Mouse (Mus musculus) kidney, embryonic 16.5 days (tissue): ENCODE measurements around the gene Cmtr1. TPM values are rescaled to one million over a fixed set of nuclear protein-coding genes. Genes with fewer than 3 reads are reported as not detected.

Experiments used
- ATAC-seq: fragments of 200-750 bp; cut with Nextera tagmentation; 2 replicates; pipeline ENCODE4 v1.8.0; 2017; ENCODE audit warnings: moderate TSS enrichment; ENCODE audit not compliant: low FRiP score, low TSS enrichment
- H3K27ac ChIP-seq: fragments of 300-500 bp; sonication (generic); 2 replicates; pipeline ENCODE4 v1.5.1; 2014; ENCODE audit warnings: low read length
- H3K27me3 ChIP-seq: fragments of 300-500 bp; sonication (generic); 2 replicates; pipeline ENCODE4 v1.6.1; 2014; ENCODE audit warnings: low read length, control low read depth, mixed read lengths; ENCODE audit not compliant: insufficient read depth
- H3K36me3 ChIP-seq: fragments of 300-500 bp; sonication (generic); 2 replicates; pipeline ENCODE4 v1.6.1; 2014; ENCODE audit warnings: low read length, control low read depth, mixed read lengths; ENCODE audit not compliant: insufficient read depth
- H3K4me1 ChIP-seq: fragments of 300-500 bp; sonication (generic); 2 replicates; pipeline ENCODE4 v1.6.1; 2014; ENCODE audit warnings: low read length, control low read depth, mixed read lengths; ENCODE audit not compliant: insufficient read depth
- H3K4me2 ChIP-seq: fragments of 300-500 bp; sonication (generic); replicated peaks from 2 replicates; pipeline ENCODE4 v1.6.1; 2014; ENCODE audit warnings: low read depth, low read length
- H3K4me3 ChIP-seq: fragments of 300-500 bp; sonication (generic); 2 replicates; pipeline ENCODE4 v1.5.1; 2014; ENCODE audit warnings: mild to moderate bottlenecking, low read length
- H3K9ac ChIP-seq: fragments of 300-500 bp; sonication (generic); replicated peaks from 2 replicates; pipeline ENCODE4 v1.6.1; 2014; ENCODE audit warnings: low read length
- H3K9me3 ChIP-seq: fragments of 300-500 bp; sonication (generic); 2 replicates; pipeline ENCODE4 v1.6.1; 2016; ENCODE audit warnings: low read length, control low read depth
- WGBS: fragments of 180-500 bp; shearing (Covaris S2); extraction: QIAGEN DNeasy Blood & Tissue Kit; methylation state at CpG from one replicate; pipeline ENCODE4 v1.1.7; 2014; 5-methylcytosine and 5-hydroxymethylcytosine counted together
- polyA plus RNA-seq: library from polyadenylated mRNA; unstranded; fragments of >200 nt; fragmentation: Nextera tagmentation; extraction: Ambion mirVana; gene quantifications from 2 replicates; pipeline ENCODE4 v1.2.1, GENCODE M21; 2015

Cmtr1 gene
- polyA plus RNA-seq, 1 experiment from 2014 or later = 116 TPM

- Histone ChIP-seq H3K9ac (no peak overlapping the region), H3K27ac (no peak overlapping the region), H3K4me1 (no peaks in the 10 kb centered on the region), H3K27me3 (no peaks in the 10 kb centered on the region), H3K4me3 (no peak overlapping the region), H3K9me3 (no peaks in the 10 kb centered on the region; the same call in 1 of the 2 replicates), H3K36me3 (no peaks in the 10 kb centered on the region), H3K4me2 (no peak overlapping the region)
- ATAC-seq = no peak
- 82% methylated on average over 6 of the region's 6 CpGs for WGBS
Measured at GRCm38 (mm10) chr17:29724610-29725009, 64.2 kb downstream of the Cmtr1 start.

DNA sequence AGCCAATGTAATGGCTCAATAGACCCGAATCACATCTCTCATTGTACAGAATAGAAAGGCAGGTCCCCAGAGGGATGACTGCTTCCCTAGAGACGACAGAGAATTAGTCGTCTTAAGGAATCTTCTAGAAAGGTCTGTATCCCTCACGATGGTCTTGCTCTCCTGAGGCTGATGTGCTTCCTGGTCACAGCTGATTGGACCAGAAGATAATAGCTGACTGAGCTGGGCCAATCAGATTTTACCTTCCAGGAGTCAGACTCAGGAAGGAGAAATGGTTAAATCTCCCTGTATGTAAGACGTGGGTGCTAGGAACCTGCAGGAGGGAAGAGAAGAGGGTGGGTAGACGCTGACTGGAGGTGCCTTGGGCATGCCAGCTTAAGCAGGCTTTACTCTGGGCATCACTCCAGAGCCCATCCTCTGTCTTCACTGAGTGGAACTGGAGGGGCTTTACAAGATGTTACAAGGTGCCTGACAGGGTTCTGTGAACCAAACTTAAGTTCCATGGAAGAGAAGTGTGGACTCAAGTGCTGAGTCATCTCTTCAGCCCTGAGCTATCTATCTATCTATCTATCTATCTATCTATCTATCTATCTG is 64.7 kb downstream of the Cmtr1 start:
- no peaks in the 10 kb centered on the region; the same call in 1 of the 2 replicates for H3K9me3 ChIP-seq
- H3K4me1 ChIP-seq = no peaks in the 10 kb centered on the region
- no peak overlapping the region for H3K4me3 ChIP-seq
- no peak overlapping the region for H3K27ac ChIP-seq
- H3K4me2 ChIP-seq = no peak overlapping the region
- 73% methylated on average over 6 of the region's 6 CpGs for WGBS
- ATAC-seq = no peak
- no peaks in the 10 kb centered on the region for H3K36me3 ChIP-seq
- no peak overlapping the region for H3K9ac ChIP-seq
- H3K27me3 ChIP-seq = no peaks in the 10 kb centered on the region

- Histone ChIP-seq H3K4me3 (no peak overlapping the region), H3K4me1 (no peaks in the 10 kb centered on the region), H3K27me3 (no peaks in the 10 kb centered on the region), H3K36me3 (no peaks in the 10 kb centered on the region), H3K4me2 (no peak overlapping the region), H3K27ac (no peak overlapping the region), H3K9ac (no peak overlapping the region), H3K9me3 (no peaks in the 10 kb centered on the region)
- WGBS = 61% methylated on average over 8 of the region's 8 CpGs
- no peak for ATAC-seq
Measured at GRCm38 (mm10) chr17:29728082-29728481, 67.7 kb downstream of the Cmtr1 start.

DNA sequence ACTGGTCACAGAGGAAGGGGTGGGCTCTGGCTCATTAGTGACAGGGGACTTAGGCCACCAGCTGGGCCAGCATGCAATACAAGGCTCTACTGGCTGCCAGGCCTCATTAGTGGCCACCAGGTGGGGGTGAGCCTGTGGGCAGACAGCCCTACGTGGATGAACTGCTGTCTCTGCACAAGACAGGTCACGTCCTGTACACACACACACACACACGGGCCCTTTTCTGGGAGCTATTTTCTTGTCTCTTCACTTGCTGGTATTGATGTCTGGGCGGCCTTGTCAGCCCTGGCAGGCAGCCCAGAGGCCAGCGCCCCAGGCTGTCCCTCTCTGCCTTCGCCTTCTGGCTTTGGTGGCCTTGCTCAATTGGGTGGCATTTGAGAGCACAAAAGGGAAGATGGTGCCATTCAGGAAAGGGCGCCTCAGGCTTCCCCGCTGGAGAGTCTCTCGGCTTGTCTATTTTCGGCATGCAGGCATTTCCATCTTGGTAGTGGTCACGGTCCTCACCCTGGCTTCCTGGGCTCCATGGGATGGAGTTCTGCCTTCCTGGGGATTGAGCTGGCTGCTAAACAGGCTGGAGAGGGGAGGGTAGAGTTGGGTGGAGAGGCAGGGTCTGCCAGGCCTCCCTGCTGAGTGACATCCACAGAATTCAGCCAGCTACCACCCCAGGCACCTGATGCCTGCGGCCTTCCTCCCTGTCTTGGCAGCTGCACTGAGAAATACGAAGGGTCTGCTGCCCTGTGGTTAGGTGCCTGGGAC is 70.3 kb downstream of the Cmtr1 start:
- 0 out of 2 replicates have a peak, but pooled peaks cover 2% of the 10 kb centered on the region for H3K9me3 ChIP-seq
- no peaks in the 10 kb centered on the region for H3K27me3 ChIP-seq
- H3K4me3 ChIP-seq = no peak overlapping the region
- H3K4me2 ChIP-seq = no peak overlapping the region
- no peak overlapping the region for H3K9ac ChIP-seq
- no peak overlapping the region for H3K27ac ChIP-seq
- H3K36me3 ChIP-seq = no peaks in the 10 kb centered on the region
- WGBS = 70% methylated on average over 13 of the region's 13 CpGs
- peaks cover under 1% of the 10 kb centered on the region; the same call in 1 of the 2 replicates for H3K4me1 ChIP-seq
- no peak for ATAC-seq

GRCm38 (mm10) chr17:29731266-29731952 is 71.0 kb downstream of the Cmtr1 start:
- Histone ChIP-seq H3K27ac (no peak overlapping the region), H3K9me3 (0 out of 2 replicates have a peak, but pooled peaks cover 2% of the 10 kb centered on the region), H3K27me3 (no peaks in the 10 kb centered on the region), H3K9ac (no peak overlapping the region), H3K4me2 (no peak overlapping the region), H3K4me3 (no peak overlapping the region), H3K36me3 (no peaks in the 10 kb centered on the region), H3K4me1 (peaks cover 8% of the 10 kb centered on the region)
- WGBS = 59% methylated on average over 12 of the region's 12 CpGs
- no peak for ATAC-seq

GRCm38 (mm10) chr17:29731953-29732325 is 71.5 kb downstream of the Cmtr1 start:
- Histone ChIP-seq H3K4me1 (peaks cover 11% of the 10 kb centered on the region), H3K9ac (no peak overlapping the region), H3K4me3 (no peak overlapping the region), H3K36me3 (no peaks in the 10 kb centered on the region), H3K4me2 (no peak overlapping the region), H3K27me3 (no peaks in the 10 kb centered on the region), H3K9me3 (0 out of 2 replicates have a peak, but pooled peaks cover 2% of the 10 kb centered on the region), H3K27ac (no peak overlapping the region)
- ATAC-seq = no peak
- WGBS = 61% methylated on average over 6 of the region's 6 CpGs

- ATAC-seq = no peak
- peaks cover 11% of the 10 kb centered on the region for H3K4me1 ChIP-seq
- H3K27me3 ChIP-seq = no peaks in the 10 kb centered on the region
- 82% methylated on average over 2 of the region's 2 CpGs for WGBS
- H3K27ac ChIP-seq = no peak overlapping the region
- no peak overlapping the region for H3K4me3 ChIP-seq
- H3K36me3 ChIP-seq = no peaks in the 10 kb centered on the region
- 0 out of 2 replicates have a peak, but pooled peaks cover 2% of the 10 kb centered on the region for H3K9me3 ChIP-seq
- H3K9ac ChIP-seq = no peak overlapping the region
- H3K4me2 ChIP-seq = no peak overlapping the region
Measured at GRCm38 (mm10) chr17:29732522-29732921, 72.1 kb downstream of the Cmtr1 start.

GRCm38 (mm10) chr17:29736448-29737014 is 76.1 kb downstream of the Cmtr1 start:
- Histone ChIP-seq H3K4me1 (peaks cover 22% of the 10 kb centered on the region), H3K9me3 (0 out of 2 replicates have a peak, but pooled peaks cover 2% of the 10 kb centered on the region), H3K4me2 (no peak overlapping the region), H3K36me3 (no peaks in the 10 kb centered on the region), H3K27ac (no peak overlapping the region), H3K4me3 (no peak overlapping the region), H3K9ac (no peak overlapping the region), H3K27me3 (peaks cover 3% of the 10 kb centered on the region; the same call in 1 of the 2 replicates)
- ATAC-seq = peak; percentile 47; the same call in 1 of the 2 replicates
- 24% methylated on average over 15 of the region's 15 CpGs for WGBS

DNA sequence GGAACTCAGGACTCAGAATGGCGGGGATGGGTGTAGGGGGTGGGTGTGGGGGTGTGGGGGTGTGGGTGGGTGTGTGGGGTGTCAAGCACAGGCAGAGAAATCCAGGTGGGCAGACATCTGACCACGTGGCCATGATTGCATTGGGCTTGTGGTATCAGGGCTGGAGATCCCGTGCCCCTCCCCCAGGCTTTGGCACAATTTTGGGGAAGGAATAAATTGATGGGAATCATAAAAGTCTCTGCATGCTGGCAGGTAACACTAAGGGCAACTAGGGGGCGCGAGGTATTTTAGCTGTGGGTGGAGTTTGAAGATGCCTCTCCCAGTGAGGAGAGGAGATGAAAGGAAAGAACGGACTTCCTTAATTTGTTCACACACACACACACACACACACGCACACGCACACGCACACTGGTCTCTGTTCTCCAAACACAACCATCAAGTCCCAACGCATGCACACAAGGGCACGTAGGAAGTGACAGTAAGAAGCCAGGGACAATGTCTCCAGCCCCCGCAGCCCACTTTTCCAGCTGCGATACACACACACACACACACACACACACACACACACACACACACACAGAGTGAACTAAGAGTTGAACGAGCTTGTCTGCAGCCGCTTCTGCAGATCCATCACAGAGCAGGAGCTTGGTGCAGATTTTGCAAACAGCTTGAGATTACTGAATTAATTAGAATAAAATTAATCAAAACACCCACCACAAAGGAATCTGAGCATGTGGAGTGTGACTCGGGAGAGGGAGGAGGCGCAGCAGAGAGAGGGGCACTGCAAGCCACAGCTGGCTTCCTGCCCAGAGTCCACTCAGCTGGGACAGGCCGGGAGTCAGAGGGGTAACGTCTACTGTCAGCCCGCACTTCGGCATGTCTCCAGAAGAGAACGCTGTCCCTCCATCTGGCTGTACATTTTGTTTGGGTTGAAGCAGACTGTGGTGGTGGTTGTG is 77.7 kb downstream of the Cmtr1 start:
- ATAC-seq = peak; percentile 87
- H3K36me3 ChIP-seq = no peaks in the 10 kb centered on the region
- 21% methylated on average over 22 of the region's 22 CpGs for WGBS
- no peak overlapping the region for H3K27ac ChIP-seq
- H3K4me2 ChIP-seq = peak overlapping the region; percentile 38
- H3K27me3 ChIP-seq = peaks cover 3% of the 10 kb centered on the region; the same call in 1 of the 2 replicates
- H3K9ac ChIP-seq = no peak overlapping the region
- H3K9me3 ChIP-seq = 0 out of 2 replicates have a peak, but pooled peaks cover 2% of the 10 kb centered on the region
- H3K4me3 ChIP-seq = peak overlapping the region; percentile 3; the same call in 1 of the 2 replicates
- peaks cover 22% of the 10 kb centered on the region for H3K4me1 ChIP-seq
